Comparison of ENCODE assay signal across 21 mouse cellular contexts in genomic region chr9:78493171-78493570, GRCm38 (mm10). TPM values are rescaled to one million over a fixed set of nuclear protein-coding genes. Genes with fewer than 3 reads are reported as not detected.
A peak's percentile ranks its signal among the peaks of the same experiment; 100 is the strongest.
DNase-seq lines count a peak whose midpoint lies in the region; ATAC-seq and TF ChIP-seq lines count a peak whose summit lies in the region.
"Had no signal": no experiment of that assay in that cellular context is flagged by ENCODE, and none has a peak within 500 bp of the region (broad histone marks: within the 10 kb centered on the region; RNA-seq: fewer than 3 reads in every experiment).

No protein-coding gene starts in this region.

- 66% methylated on average over 7 of the region's 7 CpGs for WGBS in forebrain, embryonic 15.5 days
- WGBS in forebrain, embryonic 12.5 days = 76% methylated on average over 7 of the region's 7 CpGs
- WGBS in forebrain, postnatal 0 days = 60% methylated on average over 7 of the region's 7 CpGs
- 67% methylated on average over 7 of the region's 7 CpGs for WGBS in forebrain, embryonic 13.5 days

- H3K9me3 ChIP-seq in forebrain, embryonic 15.5 days = no peaks in the 10 kb centered on the region
- H3K9me3 ChIP-seq in forebrain, embryonic 12.5 days = no peaks in the 10 kb centered on the region
- no peaks in the 10 kb centered on the region for H3K9me3 ChIP-seq in forebrain, postnatal 0 days (ENCODE audit: low read length)
- no peaks in the 10 kb centered on the region for H3K9me3 ChIP-seq in forebrain, embryonic 13.5 days (replicated peaks)
- H3K9me3 ChIP-seq: embryonic facial prominence, embryonic 13.5 days; embryonic facial prominence, embryonic 15.5 days had no signal

- peak; percentile 20 for DNase-seq in forebrain, postnatal 0 days
- peak; percentile 70 for DNase-seq in brain, adult 2 months (ENCODE audit: low read depth, low spot score)
- peak; percentile 69 for DNase-seq in brain, embryonic 14.5 days (ENCODE audit: low read depth)
- no peak for DNase-seq in left cerebral cortex, postnatal 4 days
- DNase-seq: adrenal gland, adult 2 months; adrenal gland, postnatal 10 days; adrenal gland, postnatal 25 days; cerebellum, adult 11 months; cerebellum, adult 18-20 months; cerebellum, adult 8-10 months; cerebellum, adult 9-11 months; cerebellum, postnatal 14 days; cerebellum, postnatal 36 days; embryo, embryonic 11 days had no signal

- TF ChIP-seq POLR2A in brain, embryonic 14.5 days (IDR thresholded peaks at IDR 0.05; ENCODE audit: borderline replicate concordance, extremely low read depth, insufficient read depth, insufficient read length, poor library complexity, severe bottlenecking) = no peak

- no peak overlapping the region for H3K9ac ChIP-seq in forebrain, embryonic 15.5 days (replicated peaks)
- H3K9ac ChIP-seq in forebrain, embryonic 12.5 days = no peak overlapping the region
- no peak overlapping the region for H3K9ac ChIP-seq in forebrain, postnatal 0 days
- H3K9ac ChIP-seq in forebrain, embryonic 13.5 days = no peak overlapping the region
- H3K9ac ChIP-seq: embryonic facial prominence, embryonic 13.5 days; embryonic facial prominence, embryonic 15.5 days had no signal

- no peak overlapping the region for H3K4me3 ChIP-seq in forebrain, embryonic 15.5 days
- H3K4me3 ChIP-seq in forebrain, embryonic 12.5 days (replicated peaks) = no peak overlapping the region
- H3K4me3 ChIP-seq in forebrain, postnatal 0 days (ENCODE audit: low read depth, low read length) = no peak overlapping the region
- H3K4me3 ChIP-seq in forebrain, embryonic 13.5 days = no peak overlapping the region
- H3K4me3 ChIP-seq: embryonic facial prominence, embryonic 13.5 days; embryonic facial prominence, embryonic 15.5 days; erythroblast, embryonic 14.5 days had no signal

- H3K36me3 ChIP-seq in forebrain, embryonic 15.5 days = no peaks in the 10 kb centered on the region
- no peaks in the 10 kb centered on the region for H3K36me3 ChIP-seq in forebrain, embryonic 12.5 days (replicated peaks)
- H3K36me3 ChIP-seq in forebrain, postnatal 0 days (ENCODE audit: insufficient read depth) = no peaks in the 10 kb centered on the region
- no peaks in the 10 kb centered on the region for H3K36me3 ChIP-seq in forebrain, embryonic 13.5 days (ENCODE audit: poor library complexity, severe bottlenecking)
- H3K36me3 ChIP-seq: embryonic facial prominence, embryonic 13.5 days; embryonic facial prominence, embryonic 15.5 days had no signal

- peaks cover 10% of the 10 kb centered on the region for H3K4me1 ChIP-seq in forebrain, embryonic 15.5 days
- H3K4me1 ChIP-seq in forebrain, embryonic 12.5 days = peaks cover 9% of the 10 kb centered on the region; the same call in 1 of the 2 replicates
- no peaks in the 10 kb centered on the region; the same call in 1 of the 2 replicates for H3K4me1 ChIP-seq in forebrain, postnatal 0 days (ENCODE audit: insufficient read depth)
- H3K4me1 ChIP-seq in forebrain, embryonic 13.5 days = peaks cover 9% of the 10 kb centered on the region; the same call in 1 of the 2 replicates
- H3K4me1 ChIP-seq: embryonic facial prominence, embryonic 15.5 days had no signal

- ATAC-seq in forebrain, embryonic 15.5 days (replicated peaks) = no peak
- ATAC-seq in forebrain, embryonic 12.5 days (ENCODE audit: low FRiP score) = no peak
- ATAC-seq in forebrain, postnatal 0 days = no peak
- no peak for ATAC-seq in forebrain, embryonic 13.5 days

- H3K27me3 ChIP-seq in forebrain, embryonic 15.5 days = no peaks in the 10 kb centered on the region
- H3K27me3 ChIP-seq in forebrain, embryonic 12.5 days = no peaks in the 10 kb centered on the region
- no peaks in the 10 kb centered on the region for H3K27me3 ChIP-seq in forebrain, postnatal 0 days (ENCODE audit: insufficient read depth, low read length)
- no peaks in the 10 kb centered on the region for H3K27me3 ChIP-seq in forebrain, embryonic 13.5 days
- H3K27me3 ChIP-seq: embryonic facial prominence, embryonic 13.5 days; embryonic facial prominence, embryonic 15.5 days had no signal

- H3K4me2 ChIP-seq in forebrain, embryonic 15.5 days (replicated peaks) = no peak overlapping the region
- no peak overlapping the region for H3K4me2 ChIP-seq in forebrain, embryonic 12.5 days
- H3K4me2 ChIP-seq in forebrain, postnatal 0 days (ENCODE audit: low read depth) = no peak overlapping the region
- no peak overlapping the region for H3K4me2 ChIP-seq in forebrain, embryonic 13.5 days
- H3K4me2 ChIP-seq: embryonic facial prominence, embryonic 13.5 days; embryonic facial prominence, embryonic 15.5 days had no signal

- TF ChIP-seq CTCF in forebrain, postnatal 0 days (IDR thresholded peaks at IDR 0.05; ENCODE audit: low read depth) = no peak
- TF ChIP-seq CTCF in brain, embryonic 14.5 days (IDR thresholded peaks at IDR 0.05; ENCODE audit: borderline replicate concordance, extremely low read depth, insufficient read depth, insufficient read length) = no peak

- H3K27ac ChIP-seq in forebrain, embryonic 15.5 days (replicated peaks) = 0 out of 2 replicates have a peak overlapping the region, but pooled peaks have one; percentile 23
- H3K27ac ChIP-seq in forebrain, embryonic 12.5 days = no peak overlapping the region
- no peak overlapping the region for H3K27ac ChIP-seq in forebrain, postnatal 0 days (ENCODE audit: low read depth, low read length)
- H3K27ac ChIP-seq in forebrain, embryonic 13.5 days = no peak overlapping the region
- H3K27ac ChIP-seq: embryonic facial prominence, embryonic 13.5 days; embryonic facial prominence, embryonic 15.5 days had no signal

- intact Hi-C loops in left cerebral cortex, postnatal 4 days (cut with DNase I) = no loop called here

RNA-seq across cellular contexts. Expression of gene Eef1a1, which starts 4.2 kb away (rescaled TPM):
- polyA plus RNA-seq in forebrain, embryonic 15.5 days (2015; fragmentation: Nextera tagmentation; extraction: Ambion mirVana) = 3,810 and 3,862 TPM in 2 replicates
- polyA plus RNA-seq in forebrain, embryonic 12.5 days (2016; fragmentation: Nextera tagmentation; extraction: Ambion mirVana) = 3,508 and 3,592 TPM in 2 replicates
- 9,311 and 11,752 TPM in 2 replicates for total RNA-seq in forebrain, postnatal 0 days (2014; rRNA removed)
- 2,982 and 3,284 TPM in 2 replicates for polyA plus RNA-seq in forebrain, postnatal 0 days (2015; fragmentation: Nextera tagmentation; extraction: Ambion mirVana)
- polyA plus RNA-seq in forebrain, embryonic 13.5 days (2015; fragmentation: Nextera tagmentation; extraction: Ambion mirVana) = 4,108 and 4,123 TPM in 2 replicates
- 6,510 and 8,462 TPM in 2 replicates for polyA plus RNA-seq in brain, embryonic 14.5 days (2012; rRNA removed)
- 1,000 to 10,000 TPM; 5,205 to 5,346 TPM for total RNA-seq in left cerebral cortex, postnatal 4 days (2021)

RNA-seq across cellular contexts. Expression of gene Gm17324, which starts 44.6 kb away (rescaled TPM):
- polyA plus RNA-seq in forebrain, embryonic 15.5 days (2015; fragmentation: Nextera tagmentation; extraction: Ambion mirVana) = 0.76 and 1.7 TPM in 2 replicates
- 0.68 and 0.75 TPM in 2 replicates for polyA plus RNA-seq in forebrain, embryonic 12.5 days (2016; fragmentation: Nextera tagmentation; extraction: Ambion mirVana)
- total RNA-seq in forebrain, postnatal 0 days (2014; rRNA removed) = 1.2 and 1.7 TPM in 2 replicates
- polyA plus RNA-seq in forebrain, postnatal 0 days (2015; fragmentation: Nextera tagmentation; extraction: Ambion mirVana) = 2.8 and 3.3 TPM in 2 replicates
- 0.65 and 0.97 TPM in 2 replicates for polyA plus RNA-seq in forebrain, embryonic 13.5 days (2015; fragmentation: Nextera tagmentation; extraction: Ambion mirVana)
- polyA plus RNA-seq in brain, embryonic 14.5 days (2012; rRNA removed) = 0.40 and 0.55 TPM in 2 replicates
- total RNA-seq in left cerebral cortex, postnatal 4 days (2021) = under 1 TPM in 1 of 2 experiments, not detected in 1; 0.66 TPM
- total RNA-seq: adrenal gland, adult 2 months; adrenal gland, postnatal 25 days had no signal
- polyA plus RNA-seq: C2C12 had no signal

RNA-seq across cellular contexts. Expression of gene Mto1, which starts 45.2 kb away (rescaled TPM):
- polyA plus RNA-seq in forebrain, embryonic 15.5 days (2015; fragmentation: Nextera tagmentation; extraction: Ambion mirVana) = 26.6 and 31.2 TPM in 2 replicates
- polyA plus RNA-seq in forebrain, embryonic 12.5 days (2016; fragmentation: Nextera tagmentation; extraction: Ambion mirVana) = 24.4 and 26.1 TPM in 2 replicates
- total RNA-seq in forebrain, postnatal 0 days (2014; rRNA removed) = 27.5 and 27.8 TPM in 2 replicates
- 15.9 and 19.6 TPM in 2 replicates for polyA plus RNA-seq in forebrain, postnatal 0 days (2015; fragmentation: Nextera tagmentation; extraction: Ambion mirVana)
- 24.9 and 26.1 TPM in 2 replicates for polyA plus RNA-seq in forebrain, embryonic 13.5 days (2015; fragmentation: Nextera tagmentation; extraction: Ambion mirVana)
- polyA plus RNA-seq in brain, embryonic 14.5 days (2012; rRNA removed) = 23.8 and 25.0 TPM in 2 replicates
- total RNA-seq in left cerebral cortex, postnatal 4 days (2021) = 10 to 100 TPM; 24.2 to 26.1 TPM

RNA-seq across cellular contexts. Expression of gene Cgas, which starts 50.1 kb away (rescaled TPM):
- polyA plus RNA-seq in forebrain, embryonic 15.5 days (2015; fragmentation: Nextera tagmentation; extraction: Ambion mirVana) = 0.50 TPM in 2 replicates
- polyA plus RNA-seq in forebrain, embryonic 12.5 days (2016; fragmentation: Nextera tagmentation; extraction: Ambion mirVana) = 0.46 and 0.69 TPM in 2 replicates
- 0.85 and 0.90 TPM in 2 replicates for total RNA-seq in forebrain, postnatal 0 days (2014; rRNA removed)
- 0.33 and 0.47 TPM in 2 replicates for polyA plus RNA-seq in forebrain, postnatal 0 days (2015; fragmentation: Nextera tagmentation; extraction: Ambion mirVana)
- 0.47 and 0.62 TPM in 2 replicates for polyA plus RNA-seq in forebrain, embryonic 13.5 days (2015; fragmentation: Nextera tagmentation; extraction: Ambion mirVana)
- polyA plus RNA-seq in brain, embryonic 14.5 days (2012; rRNA removed) = 0.67 and 0.97 TPM in 2 replicates
- total RNA-seq in left cerebral cortex, postnatal 4 days (2021) = under 1 TPM; 0.48 to 0.62 TPM
